Mouse (Mus musculus) testis, adult 2 months (tissue): ENCODE results near the gene B3galt5. TPM values are rescaled to one million over a fixed set of nuclear protein-coding genes. Genes with fewer than 3 reads are reported as not detected.

ENCODE experiments used
- H3K27ac ChIP-seq: fragments of 200-500 bp; 2 replicates; pipeline ENCODE4 v1.5.1; 2012; ENCODE audit warnings: low read depth, low read length; ENCODE audit not compliant: control insufficient read depth, insufficient read depth
- H3K27me3 ChIP-seq: fragments of 200-500 bp; 2 replicates; pipeline ENCODE4 v1.6.1; 2012; ENCODE audit warnings: mild to moderate bottlenecking, low read length, moderate library complexity; ENCODE audit not compliant: control insufficient read depth, insufficient read depth
- H3K36me3 ChIP-seq: fragments of 200-500 bp; 2 replicates; pipeline ENCODE4 v1.6.1; 2012; ENCODE audit warnings: mild to moderate bottlenecking, low read length; ENCODE audit not compliant: control insufficient read depth, insufficient read depth
- H3K4me1 ChIP-seq: fragments of 200-500 bp; 2 replicates; pipeline ENCODE4 v1.6.1; 2012; ENCODE audit warnings: low read length; ENCODE audit not compliant: control insufficient read depth, insufficient read depth
- H3K4me3 ChIP-seq: fragments of 200-500 bp; 2 replicates; pipeline ENCODE4 v1.5.1; 2012; ENCODE audit warnings: low read depth, mild to moderate bottlenecking, low read length, moderate library complexity, mixed read lengths; ENCODE audit not compliant: control insufficient read depth
- CTCF ChIP-seq: fragments of 200-500 bp; IDR thresholded peaks from 2 replicates; pipeline ENCODE4 v1.5.1; 2012; ENCODE audit warnings: low read depth, mild to moderate bottlenecking, inconsistent platforms, low read length, moderate library complexity; ENCODE audit not compliant: control insufficient read depth, insufficient read depth, insufficient replicate concordance
- POLR2A ChIP-seq: fragments of 200-500 bp; IDR thresholded peaks from 2 replicates; pipeline ENCODE4 v1.6.1; 2012; ENCODE audit warnings: low read depth, mild to moderate bottlenecking, inconsistent platforms, low read length, moderate library complexity; ENCODE audit not compliant: control insufficient read depth
- polyA plus RNA-seq: library from polyadenylated mRNA; depleted of rRNA; stranded (reverse); fragments of >200 nt; gene quantifications from 2 replicates; pipeline ENCODE4 v1.2.3, GENCODE M21; 2012

The B3galt5 gene
- polyA plus RNA-seq, 1 experiment: not detected

DNA sequence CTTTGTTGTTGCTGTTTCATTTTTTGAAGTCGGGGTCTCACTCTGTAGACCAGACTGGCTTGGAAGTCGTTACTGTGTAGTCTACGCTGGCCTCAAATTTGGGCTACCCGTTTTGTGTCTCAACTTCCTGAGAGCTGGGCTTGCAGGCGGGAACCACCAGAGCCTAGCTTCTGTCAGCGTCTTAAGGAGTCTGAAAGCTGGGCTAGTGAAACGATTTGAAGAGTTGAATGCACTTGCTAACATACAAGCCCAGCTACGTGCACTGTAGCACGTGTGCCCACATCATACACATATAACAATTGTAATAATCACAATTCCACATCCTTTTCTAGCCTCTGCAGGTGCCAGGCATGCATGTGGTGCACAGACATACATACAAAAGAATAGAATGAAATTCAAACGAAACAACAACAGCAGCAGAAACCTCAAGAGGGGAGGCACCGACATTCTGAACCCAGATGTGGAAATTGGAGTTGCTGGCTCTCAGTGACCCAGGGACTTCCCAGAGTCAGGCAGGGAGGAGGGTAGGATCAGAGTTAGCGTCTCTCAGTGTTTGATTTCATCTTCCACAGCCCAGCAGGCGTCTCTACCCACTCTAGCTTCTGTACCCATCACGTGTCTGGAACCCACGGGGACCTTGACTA, 57.1 kb downstream of the B3galt5 start:
- H3K4me3 ChIP-seq: no peak overlapping the region
- no peak for TF ChIP-seq POLR2A
- no peak for TF ChIP-seq CTCF
- H3K27ac ChIP-seq: no peak overlapping the region
- H3K27me3 ChIP-seq: no peaks in the 10 kb centered on the region
- H3K4me1 ChIP-seq: no peaks in the 10 kb centered on the region
- no peaks in the 10 kb centered on the region for H3K36me3 ChIP-seq

DNA sequence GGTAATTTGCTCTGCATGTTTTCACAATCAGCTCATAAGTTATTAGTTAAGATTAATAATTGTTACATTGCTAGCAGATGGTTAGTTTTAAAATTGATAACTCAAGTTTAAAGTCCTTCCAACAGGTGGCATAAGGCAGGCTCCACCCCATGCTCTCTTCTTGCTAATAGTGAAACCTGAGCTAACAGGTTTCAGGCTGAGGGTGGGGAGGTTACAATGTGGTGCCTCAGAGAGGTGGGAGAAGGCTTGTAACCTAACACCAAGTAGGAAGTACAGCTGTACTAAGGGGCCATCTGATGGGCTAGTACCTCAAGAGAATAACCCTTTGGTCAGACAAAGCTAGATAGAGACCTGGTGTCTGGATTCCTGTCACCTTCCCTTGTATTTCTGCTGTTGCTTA, 62.5 kb downstream of the B3galt5 start:
- no peak overlapping the region for H3K4me3 ChIP-seq
- no peaks in the 10 kb centered on the region for H3K4me1 ChIP-seq
- TF ChIP-seq CTCF (no peak), POLR2A (no peak)
- no peaks in the 10 kb centered on the region for H3K27me3 ChIP-seq
- H3K27ac ChIP-seq: no peak overlapping the region
- H3K36me3 ChIP-seq: no peaks in the 10 kb centered on the region

DNA sequence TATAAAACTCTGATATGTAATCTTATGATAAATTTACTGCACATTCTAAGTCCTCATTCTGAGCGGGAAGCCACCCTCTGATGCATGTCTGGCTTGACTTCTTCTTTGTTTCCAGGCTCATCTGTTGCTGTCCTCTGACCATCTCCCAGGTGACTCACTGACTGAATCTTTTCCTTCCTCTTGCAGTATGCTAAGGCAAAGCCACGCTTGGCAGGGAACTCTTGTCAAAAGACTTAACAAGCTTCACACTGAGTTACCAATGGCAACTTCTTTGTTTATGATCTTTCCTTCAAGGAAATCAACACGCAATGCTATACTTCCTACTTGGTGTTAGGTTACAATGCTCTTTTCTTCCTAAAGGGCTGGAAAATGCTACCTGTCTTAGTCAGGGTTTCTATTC, 63.0 kb downstream of the B3galt5 start:
- TF ChIP-seq POLR2A: no peak
- TF ChIP-seq CTCF: no peak
- Histone ChIP-seq H3K4me1 (no peaks in the 10 kb centered on the region), H3K27ac (no peak overlapping the region), H3K4me3 (no peak overlapping the region), H3K36me3 (no peaks in the 10 kb centered on the region), H3K27me3 (no peaks in the 10 kb centered on the region)

DNA sequence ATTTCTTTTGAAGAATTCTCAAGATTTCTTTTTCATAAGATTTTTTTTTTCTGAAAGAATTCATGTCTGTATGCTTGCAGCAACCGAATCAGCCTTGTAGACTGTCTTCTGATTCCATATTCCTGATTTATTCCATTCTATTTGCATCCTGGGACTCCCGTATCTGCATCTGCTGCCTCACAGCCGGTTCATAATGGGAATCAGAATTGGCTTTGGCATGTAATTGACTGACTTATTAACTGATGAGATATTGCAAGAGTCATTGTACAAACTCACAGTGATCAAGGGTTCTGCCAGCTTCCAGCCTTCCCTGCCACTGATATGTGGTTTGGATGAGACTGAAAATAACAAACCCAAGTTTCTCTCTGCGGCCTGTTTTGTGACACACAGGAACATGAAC, 67.8 kb downstream of the B3galt5 start:
- H3K4me3 ChIP-seq: no peak overlapping the region
- no peak overlapping the region for H3K27ac ChIP-seq
- TF ChIP-seq POLR2A (no peak), CTCF (no peak)
- no peaks in the 10 kb centered on the region for H3K36me3 ChIP-seq
- H3K4me1 ChIP-seq: no peaks in the 10 kb centered on the region
- H3K27me3 ChIP-seq: no peaks in the 10 kb centered on the region

DNA sequence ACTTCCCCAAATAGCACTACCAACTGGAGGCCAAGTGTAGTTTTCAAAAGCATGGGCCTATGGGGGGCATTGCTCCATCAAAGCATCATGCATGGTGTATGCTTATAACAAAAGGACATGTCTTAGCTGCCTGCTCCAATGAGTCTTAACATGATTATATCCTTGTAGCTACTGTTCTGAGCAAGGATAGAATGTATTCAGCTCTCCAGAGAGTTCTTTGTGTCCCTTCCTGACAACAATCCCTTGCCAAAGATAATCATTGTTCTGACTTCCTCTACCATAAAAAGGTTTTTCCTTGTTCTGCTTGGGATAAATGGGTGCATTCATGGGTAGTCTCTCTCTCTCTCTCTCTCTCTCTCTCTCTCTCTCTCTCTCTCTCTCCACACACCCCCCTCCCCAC, 68.8 kb downstream of the B3galt5 start:
- H3K4me1 ChIP-seq: no peaks in the 10 kb centered on the region
- TF ChIP-seq POLR2A: no peak
- TF ChIP-seq CTCF: no peak
- no peaks in the 10 kb centered on the region for H3K36me3 ChIP-seq
- no peak overlapping the region for H3K4me3 ChIP-seq
- H3K27me3 ChIP-seq: no peaks in the 10 kb centered on the region
- no peak overlapping the region for H3K27ac ChIP-seq

DNA sequence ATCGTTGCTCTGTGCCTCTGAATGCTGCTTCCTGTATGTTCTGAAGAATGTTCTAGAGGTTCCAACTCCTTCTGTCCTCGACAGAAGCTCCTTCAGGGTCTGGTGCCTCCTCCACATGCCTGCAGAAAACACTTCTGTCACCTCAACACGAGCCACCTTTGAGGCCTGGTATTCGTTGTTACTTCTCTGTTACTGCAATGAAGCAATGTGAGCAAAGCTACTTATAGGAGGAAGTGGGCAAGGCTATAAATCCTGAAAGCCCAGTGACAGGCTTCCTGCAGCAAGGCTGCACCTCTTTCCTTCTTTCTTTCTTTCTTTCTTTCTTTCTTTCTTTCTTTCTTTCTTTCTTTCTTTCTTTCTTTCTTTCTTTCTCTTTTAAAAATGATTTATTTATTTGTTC, 71.3 kb downstream of the B3galt5 start:
- Histone ChIP-seq H3K4me1 (no peaks in the 10 kb centered on the region), H3K27me3 (no peaks in the 10 kb centered on the region), H3K4me3 (no peak overlapping the region), H3K27ac (no peak overlapping the region), H3K36me3 (no peaks in the 10 kb centered on the region)
- TF ChIP-seq CTCF (no peak), POLR2A (no peak)

DNA sequence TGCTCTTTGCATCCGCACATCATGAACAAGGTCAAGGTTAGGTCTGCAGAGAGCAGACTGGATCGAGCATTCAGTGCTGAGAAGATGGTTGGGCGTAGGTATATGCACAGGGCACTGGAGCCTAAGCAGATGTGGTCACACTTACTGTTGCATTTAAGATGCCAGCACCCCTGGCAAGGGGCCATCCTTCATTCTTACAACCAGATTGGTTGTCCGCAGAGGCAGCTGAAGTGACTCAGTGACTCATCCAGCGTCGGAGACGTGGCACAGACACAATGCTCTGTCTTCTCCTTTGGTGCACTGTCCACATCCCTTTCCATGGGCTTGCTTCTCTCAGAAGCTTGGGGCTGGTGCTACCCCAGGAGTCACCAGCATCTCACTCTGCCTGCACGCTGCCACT, 82.2 kb downstream of the B3galt5 start:
- no peak for TF ChIP-seq POLR2A
- TF ChIP-seq CTCF: no peak
- H3K27ac ChIP-seq: no peak overlapping the region
- no peaks in the 10 kb centered on the region for H3K36me3 ChIP-seq
- H3K27me3 ChIP-seq: no peaks in the 10 kb centered on the region
- H3K4me3 ChIP-seq: no peak overlapping the region
- no peaks in the 10 kb centered on the region for H3K4me1 ChIP-seq
